Mouse (Mus musculus): ENCODE measurements at regions not wholly inside any gene's neighbourhood (a gene's known extent, or its start where the extent isn't known, plus 50 kb on each side); places are given as distances from the start of the nearest gene placed in this dataset.

DNA sequence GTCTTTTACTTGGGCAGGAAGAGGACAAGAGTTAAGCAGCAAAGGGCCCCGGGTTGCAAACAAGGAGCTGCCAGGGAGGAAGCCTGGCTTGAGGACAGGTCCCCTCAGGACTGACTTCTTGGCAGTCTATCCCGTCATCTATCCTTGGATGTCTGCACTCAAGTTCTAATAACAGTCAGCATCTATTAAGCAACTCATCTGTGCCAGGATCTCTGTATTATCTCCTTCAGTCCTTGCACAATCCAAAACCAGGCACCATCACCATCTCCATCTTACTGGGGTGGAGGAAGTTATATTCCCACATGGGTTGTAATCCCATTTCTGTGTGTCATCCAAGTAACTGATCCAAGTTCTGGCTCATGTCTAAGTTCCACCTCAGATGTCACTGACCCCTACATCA lies 87.1 kb upstream of the Lifr start:
- DNase-seq (ENCODE audit: low read depth, low spot score), result no peak

GRCm38 (mm10) chr15:7005142-7005541 lies 85.3 kb upstream of the Lifr start:
- no peak for DNase-seq (ENCODE audit: low read depth, low spot score)

DNA sequence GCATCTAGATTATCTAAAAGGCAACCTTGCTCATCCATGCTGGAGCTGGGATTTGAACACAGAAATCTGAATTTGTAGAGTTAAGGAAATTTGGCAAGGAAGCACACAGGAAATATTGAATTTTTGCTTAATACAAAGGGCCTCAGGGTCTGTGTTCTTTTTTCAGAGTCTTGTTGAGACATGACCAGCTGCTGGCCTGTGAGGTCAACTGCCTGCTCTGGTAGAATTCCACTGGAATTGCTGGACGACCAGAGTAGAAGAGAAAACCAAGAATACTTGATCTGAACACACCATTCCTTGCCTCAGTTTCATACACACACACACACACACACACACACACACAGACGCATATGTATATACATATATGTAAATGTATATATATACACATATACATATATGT lies 84.1 kb upstream of the Lifr start:
- DNase-seq (ENCODE audit: low read depth, low spot score), result no peak

GRCm38 (mm10) chr15:7008725-7009380 lies 81.6 kb upstream of the Lifr start:
- DNase-seq (ENCODE audit: low read depth, low spot score), result no peak

DNA sequence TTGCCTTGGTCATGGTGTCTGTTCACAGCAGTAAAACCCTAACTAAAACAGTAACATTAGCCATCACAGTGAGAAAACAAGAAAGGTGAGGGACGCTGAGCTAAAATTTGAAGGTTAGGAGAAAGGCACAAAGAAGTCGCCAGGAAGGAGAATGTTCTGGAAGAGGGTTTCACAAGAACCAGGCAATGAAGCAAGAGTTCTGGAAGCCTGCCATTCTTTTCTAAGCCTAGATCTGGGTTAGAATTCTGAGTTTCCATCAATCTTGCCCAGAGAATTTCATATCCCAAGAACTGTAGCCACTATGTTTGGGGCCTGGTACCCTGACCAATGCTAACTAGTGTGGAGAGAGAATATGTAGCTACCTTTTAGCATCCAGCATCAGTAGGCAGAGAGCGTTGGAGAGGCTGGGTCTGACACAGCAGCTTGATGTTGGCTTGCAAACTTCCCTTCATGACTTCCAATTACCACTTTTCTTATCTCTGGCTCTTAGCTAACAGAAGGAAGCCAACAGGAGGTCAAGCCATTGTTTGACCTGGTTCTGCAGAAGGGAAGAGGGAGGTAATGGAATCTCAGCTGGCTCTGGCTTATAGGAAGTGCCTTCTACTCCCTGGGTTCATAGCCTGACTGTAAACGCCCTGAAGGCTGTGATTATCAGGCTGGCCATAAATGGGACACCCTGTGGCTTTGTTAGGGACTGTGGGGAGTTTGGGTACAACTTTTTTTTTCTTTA lies 79.3 kb upstream of the Lifr start:
- no peak for DNase-seq (ENCODE audit: low read depth, low spot score)

DNA sequence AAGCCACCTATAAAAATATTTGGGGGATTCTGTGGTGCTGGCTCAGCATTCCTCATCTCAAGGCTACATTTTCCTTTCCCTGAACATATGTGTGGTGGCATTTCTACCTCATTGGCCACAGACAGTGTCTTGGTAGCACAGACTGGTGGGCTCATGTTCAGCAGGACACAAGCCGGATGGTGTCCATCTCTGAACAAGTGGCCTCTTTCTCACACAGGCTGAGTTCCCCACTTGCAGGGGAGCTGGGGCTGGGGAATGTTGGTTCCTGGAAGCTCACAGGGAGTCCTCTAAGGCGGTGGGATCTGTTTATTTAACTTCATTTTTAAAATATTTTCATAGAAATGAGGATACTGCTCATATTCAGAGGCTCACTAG lies 78.7 kb upstream of the Lifr start:
- no peak for DNase-seq (ENCODE audit: low read depth, low spot score)

GRCm38 (mm10) chr15:7012446-7012845 lies 78.0 kb upstream of the Lifr start:
- DNase-seq (ENCODE audit: low read depth, low spot score), result no peak

DNA sequence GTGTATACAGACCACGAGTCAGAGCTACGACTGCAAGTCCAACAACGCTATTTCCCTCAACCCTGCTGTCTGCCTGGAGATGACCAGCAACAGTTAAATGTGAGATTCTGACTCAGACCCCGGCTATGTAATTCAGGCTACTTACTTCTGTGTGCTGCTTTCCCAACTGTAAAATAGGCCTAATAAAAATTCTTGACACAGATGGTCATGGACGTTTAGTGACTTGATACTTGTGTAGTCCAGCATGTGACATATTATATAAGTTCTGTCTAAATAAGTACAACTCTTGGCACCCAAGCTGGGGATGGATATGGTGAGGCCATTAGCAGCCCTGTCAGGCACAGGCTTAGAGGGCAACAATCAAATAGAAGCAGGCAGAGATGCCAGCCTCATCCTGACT lies 77.4 kb upstream of the Lifr start:
- DNase-seq (ENCODE audit: low read depth, low spot score), result no peak

DNA sequence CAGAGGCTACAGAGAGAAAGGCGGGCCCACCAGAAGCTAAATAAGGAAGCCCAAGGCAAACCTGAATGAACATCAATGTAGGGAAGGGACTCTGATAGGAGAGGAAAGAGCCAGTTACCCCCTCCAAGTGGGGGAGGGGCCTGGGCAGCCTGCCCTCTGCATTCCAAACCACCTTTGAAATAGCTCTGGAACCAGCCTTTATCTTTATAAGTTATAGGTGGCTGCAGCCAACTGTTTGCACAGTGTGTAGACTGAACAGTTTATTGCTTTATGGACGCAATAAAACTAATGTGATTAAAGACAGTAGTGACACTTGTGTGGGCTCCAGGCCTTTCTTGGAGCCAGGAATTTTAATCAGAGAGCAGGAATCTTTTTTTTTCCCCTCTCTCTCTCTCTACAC lies 75.4 kb upstream of the Lifr start:
- DNase-seq (ENCODE audit: low read depth, low spot score), result no peak

GRCm38 (mm10) chr15:7016018-7016417 lies 74.4 kb upstream of the Lifr start:
- DNase-seq (ENCODE audit: low read depth, low spot score), result no peak

DNA sequence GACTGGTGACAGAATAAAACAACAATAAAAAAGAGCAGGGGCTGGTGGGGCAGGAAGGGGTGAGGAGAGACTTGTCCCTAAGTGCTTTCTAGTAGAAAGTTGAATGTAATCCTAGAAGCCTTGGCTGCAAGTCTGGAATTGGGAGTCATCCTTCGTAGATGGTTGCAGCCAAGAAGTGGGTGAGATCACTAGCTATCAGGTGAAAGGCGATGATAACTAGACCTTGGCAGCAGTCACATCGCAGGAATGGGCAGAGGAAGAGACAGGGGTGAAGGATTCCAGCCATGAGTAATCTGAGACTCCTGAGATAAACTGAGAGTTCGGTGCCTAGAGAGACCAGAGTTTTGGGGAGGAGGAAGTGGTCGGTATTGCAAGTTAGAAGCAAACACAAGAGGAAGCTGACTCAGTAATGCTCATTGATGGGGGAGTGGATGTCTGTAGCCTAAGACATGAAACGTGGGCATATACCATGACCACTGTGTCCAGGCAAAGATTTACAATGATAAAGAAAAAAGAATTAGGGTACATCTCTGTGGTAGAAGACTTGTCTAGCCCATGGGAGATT lies 73.1 kb upstream of the Lifr start:
- no peak for DNase-seq (ENCODE audit: low read depth, low spot score)

- DNase-seq (ENCODE audit: low read depth, low spot score), result no peak
These were observed 67.8 kb upstream of the Lifr start for GRCm38 (mm10) chr15:7022660-7023059.

DNA sequence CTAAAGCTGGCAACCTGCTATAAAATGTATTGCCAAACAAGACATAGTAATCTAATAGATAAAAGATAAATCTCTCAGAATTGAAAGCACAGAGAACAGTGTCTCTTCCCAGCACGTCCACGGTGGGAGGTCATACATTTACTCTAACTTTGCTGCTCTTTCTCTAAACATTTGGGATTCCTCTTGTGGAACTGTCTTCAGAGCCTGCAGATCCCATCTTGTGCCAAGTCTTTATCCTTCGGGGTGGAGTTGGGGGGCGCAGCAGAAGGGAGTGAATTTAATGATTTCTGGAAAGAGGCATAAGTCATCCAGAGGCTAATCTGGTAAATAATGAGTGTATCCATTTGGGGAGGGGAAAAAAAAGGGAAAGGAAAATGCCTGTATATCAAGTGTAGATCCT lies 65.2 kb upstream of the Lifr start:
- DNase-seq (ENCODE audit: low read depth, low spot score), result no peak

DNA sequence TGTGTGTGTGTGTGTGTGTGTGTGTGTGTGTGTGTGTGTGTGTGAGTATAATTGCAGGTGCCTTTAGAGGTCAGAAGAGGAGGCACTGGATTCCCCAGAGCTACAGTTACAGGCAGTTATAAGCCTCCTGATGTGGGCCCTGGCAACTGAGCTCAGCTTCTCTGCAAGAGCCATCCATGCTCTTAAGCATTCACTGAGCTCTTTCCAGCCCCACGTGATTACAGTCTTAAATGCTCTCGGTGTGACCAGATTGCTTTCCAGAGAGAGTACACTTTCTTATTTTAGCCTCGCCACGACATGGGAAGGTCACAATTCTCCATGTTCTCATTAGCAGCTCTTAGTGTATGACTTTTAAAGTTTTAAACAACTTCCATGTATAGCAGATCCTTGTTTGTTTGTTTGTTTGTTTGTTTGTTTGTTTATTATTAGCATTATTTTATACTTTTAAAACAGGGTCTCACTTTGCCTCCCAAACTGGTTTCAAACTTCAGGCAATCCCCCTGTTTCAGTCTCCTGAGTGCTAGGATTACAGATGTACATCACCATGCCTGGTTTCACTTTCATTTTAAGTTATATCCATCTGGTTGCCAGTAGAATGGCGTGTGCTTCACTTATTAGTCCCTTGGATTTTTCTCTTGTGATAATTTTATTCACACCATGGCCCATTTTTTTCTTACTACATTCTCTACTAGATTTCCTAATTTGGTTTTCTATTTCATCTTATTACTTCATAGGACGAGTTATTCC lies 58.9 kb upstream of the Lifr start:
- no peak for DNase-seq (ENCODE audit: low read depth, low spot score)

GRCm38 (mm10) chr15:7037475-7037874 lies 52.9 kb upstream of the Lifr start:
- DNase-seq (ENCODE audit: low read depth, low spot score), result no peak

GRCm38 (mm10) chr15:7039119-7039518 lies 51.3 kb upstream of the Lifr start:
- no peak for DNase-seq (ENCODE audit: low read depth, low spot score)

DNA sequence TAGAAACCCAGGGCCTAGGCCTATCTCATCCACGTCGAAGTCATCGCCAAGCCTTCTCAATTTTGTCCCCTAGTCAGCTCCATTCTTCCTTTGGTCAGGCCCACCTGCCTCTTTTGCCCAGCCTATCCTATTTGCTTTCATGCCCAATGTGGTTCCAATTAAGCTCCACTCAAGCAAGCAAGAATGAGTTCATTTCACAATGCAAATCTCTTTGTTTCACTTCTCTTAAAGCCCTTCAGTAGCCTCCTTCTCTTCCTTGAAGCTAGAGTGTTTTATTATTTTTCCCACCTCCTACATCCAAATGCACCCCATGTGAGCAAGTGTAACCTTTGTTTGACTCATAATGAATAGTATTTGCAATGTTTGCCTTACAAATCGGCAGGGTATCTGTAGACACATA lies 50.6 kb upstream of the Lifr start:
- DNase-seq (ENCODE audit: low read depth, low spot score), result no peak

Measured in brain, embryonic 18.5 days (tissue).